Mouse (Mus musculus) cerebellum, adult 11 months (tissue): ENCODE measurements around the gene Gm17584.
"Not testable (repeated sequence)": the region's sequence is repeated elsewhere in the genome, so short reads cannot be mapped to it uniquely, and the experiment has no call there.

Experiments used
- DNase-seq: peaks from one replicate; pipeline ENCODE4 v3.0.0; 2022

Gene Gm17584

DNA sequence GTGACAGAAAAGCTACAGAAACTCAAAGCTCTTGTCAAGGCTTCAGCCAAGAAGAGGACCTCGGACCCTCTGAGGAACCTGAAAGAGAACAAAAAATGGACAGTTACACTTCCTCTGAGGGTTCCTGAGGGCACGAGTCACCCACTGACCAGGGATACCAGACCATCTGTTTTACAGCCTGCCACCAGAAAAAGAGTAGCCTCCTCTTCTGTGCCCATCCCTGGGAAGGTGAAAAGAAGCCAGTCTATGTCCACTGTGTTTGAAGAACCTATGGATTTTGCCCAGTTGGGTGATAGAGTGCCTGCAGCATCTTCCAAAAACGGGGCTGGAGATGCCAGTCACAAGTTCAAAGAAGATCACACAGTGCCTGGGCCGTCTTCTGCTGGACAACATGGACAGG is at the start of gene Gm17584:
Gm17584 (plus strand) TSS at position 301 of the 400 bp plus-strand sequence.
- not testable (repeated sequence) for DNase-seq
